Mouse (Mus musculus) frontal cortex, postnatal 14 days (tissue): Measurements from ENCODE around the gene Chchd1.

Experiments used
- DNase-seq, 2 experiments: peaks; one replicate each; pipeline ENCODE4 v3.0.0; 2022; ENCODE audit warnings: low spot score in 2 of 2

The Chchd1 gene

DNA sequence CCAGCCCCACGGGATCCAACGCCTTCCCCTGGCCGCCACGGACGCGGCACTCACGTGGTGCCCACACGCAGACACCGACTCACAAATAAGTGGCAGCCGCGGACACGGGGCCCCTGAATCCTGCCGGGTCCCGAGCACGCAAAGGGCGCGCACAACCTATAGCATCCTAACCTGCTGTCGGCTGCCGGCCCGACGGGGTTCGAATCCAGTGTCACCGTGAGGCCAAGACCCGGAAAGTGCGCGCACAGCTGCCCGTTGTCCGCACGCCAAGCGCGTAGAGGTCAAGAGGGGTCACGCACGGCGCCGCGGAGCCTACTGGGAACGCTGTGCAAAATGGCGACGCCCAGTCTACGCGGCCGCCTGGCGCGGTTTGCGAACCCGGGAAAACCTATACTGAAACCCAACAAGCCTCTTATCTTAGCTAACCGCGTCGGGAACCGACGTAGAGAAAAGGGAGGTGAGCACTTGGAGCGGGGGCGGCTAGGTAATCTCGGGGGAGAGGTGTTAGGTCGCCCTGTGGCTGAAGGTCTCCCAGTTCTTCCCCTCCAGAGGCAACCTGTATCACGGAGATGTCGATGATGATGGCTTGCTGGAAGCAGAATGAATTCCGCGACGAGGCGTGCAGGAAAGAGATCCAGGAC is at the start of gene Chchd1:
Chchd1 (plus strand) TSS at position 266 of the 641 bp plus-strand sequence.
- DNase-seq = peak; percentile 81 to 90

GRCm38 (mm10) chr14:20654690-20655421 is 48.0 kb upstream of the Chchd1 start:
- no peak for DNase-seq

GRCm38 (mm10) chr14:20655731-20656130 is 47.1 kb upstream of the Chchd1 start:
- no peak for DNase-seq

DNA sequence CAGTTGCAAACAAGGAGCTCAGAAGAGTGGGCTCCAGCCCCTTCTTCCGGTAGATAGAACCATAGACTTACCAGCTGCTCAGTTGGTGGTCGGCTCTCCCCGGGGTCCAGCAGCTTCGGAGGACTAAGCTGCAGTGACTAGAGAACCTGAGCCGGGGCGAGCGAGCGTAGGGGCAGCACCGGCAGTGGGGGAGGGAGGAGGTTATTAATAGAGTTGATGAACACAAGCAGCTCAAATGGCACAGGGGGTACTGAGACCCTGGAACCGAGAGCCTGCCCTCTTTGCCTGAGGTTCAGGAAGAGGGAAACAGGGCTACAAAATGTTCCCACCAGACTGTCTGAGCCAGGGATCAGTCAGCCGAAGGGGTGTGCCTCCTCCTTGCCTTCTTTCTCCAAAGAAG is 46.4 kb upstream of the Chchd1 start, which contains the start of gene Myoz1:
Myoz1 (minus strand) TSS at position 180 of the 400 bp plus-strand sequence.
- no peak for DNase-seq

DNA sequence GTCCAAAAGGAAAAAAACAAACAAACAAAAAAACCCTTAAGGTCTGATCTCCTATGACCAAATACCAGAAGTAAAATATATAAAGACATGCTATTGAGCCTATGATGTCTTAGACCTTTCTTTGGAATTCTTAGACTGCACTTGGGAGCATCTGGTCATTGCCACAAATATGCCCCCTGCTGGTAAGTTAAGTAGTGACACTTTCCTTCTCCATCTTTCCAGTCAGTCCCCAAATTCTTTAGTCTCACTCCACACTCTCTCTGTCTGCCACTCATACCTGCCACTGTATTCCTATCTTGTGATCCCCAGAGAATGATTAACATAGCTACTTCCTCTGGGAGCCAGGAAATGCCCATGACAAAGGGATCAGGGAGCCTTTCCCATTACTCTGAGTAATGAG is 44.5 kb upstream of the Chchd1 start:
- peak in 1 of 2 experiments; percentile 30 for DNase-seq

DNA sequence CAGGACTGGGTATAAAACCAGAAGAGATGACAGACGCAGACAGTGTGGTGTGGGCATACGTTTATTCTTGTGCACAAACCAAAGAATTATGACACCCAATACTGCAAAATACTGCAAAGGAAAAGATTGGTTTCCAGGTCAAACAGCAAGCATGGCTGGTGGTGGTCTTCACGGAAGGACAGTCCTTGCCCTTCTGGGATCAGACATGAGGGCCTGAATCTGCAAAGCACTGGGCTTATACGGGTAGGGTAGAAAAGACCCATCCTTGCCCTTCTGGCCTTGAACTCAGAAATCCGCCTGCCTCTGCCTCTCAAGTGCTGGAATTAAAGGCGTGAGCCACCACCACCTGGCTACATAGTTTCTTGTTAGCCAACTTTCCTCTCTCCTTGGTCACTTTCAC is 43.9 kb upstream of the Chchd1 start:
- DNase-seq = no peak

DNA sequence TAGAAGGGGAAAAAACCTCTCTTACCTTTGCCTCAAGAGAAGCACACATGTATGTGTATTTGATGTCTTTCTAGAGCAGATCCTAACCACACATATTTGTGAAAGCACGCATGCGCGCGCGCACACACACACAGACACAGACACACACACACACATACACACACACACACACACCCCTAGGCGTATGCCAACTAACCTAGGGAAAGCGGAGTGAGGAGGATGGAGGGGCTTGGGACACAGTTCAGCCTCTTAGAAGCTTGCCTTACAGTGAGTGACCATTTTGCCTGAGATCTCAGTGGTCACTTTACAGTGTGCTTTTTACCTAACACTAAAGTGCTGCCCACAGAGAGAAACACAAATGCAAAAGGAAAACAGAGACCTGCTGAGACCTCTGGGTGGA is 43.1 kb upstream of the Chchd1 start:
- DNase-seq = no peak

GRCm38 (mm10) chr14:20660827-20661660 is 41.8 kb upstream of the Chchd1 start:
- DNase-seq = peak; percentile 90 to 93

GRCm38 (mm10) chr14:20661661-20662331 is 41.0 kb upstream of the Chchd1 start:
- peak in 1 of 2 experiments; percentile 18 for DNase-seq

DNA sequence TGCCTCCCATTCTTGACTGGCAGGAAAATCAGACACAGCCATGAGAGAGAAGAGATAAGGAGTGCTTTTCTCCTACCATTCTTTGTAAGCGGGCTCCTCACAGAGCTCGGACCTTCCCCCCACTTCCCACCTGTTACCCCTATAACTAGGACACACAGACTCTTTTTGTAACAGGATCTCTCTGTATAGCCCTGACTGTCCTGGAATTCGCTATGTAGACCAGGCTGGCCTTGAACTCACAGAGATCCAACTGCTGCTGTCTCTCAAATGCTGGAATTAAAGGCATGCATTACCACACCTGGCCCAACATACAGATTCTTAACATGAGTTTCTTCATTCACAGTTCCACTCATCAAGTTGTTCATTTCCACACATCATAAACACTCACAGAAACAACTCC is 40.1 kb upstream of the Chchd1 start:
- DNase-seq = no peak

- DNase-seq = no peak
Measured at GRCm38 (mm10) chr14:20663601-20664000, 39.2 kb upstream of the Chchd1 start.

- no peak for DNase-seq
Measured at GRCm38 (mm10) chr14:20664436-20664835, 38.4 kb upstream of the Chchd1 start.

DNA sequence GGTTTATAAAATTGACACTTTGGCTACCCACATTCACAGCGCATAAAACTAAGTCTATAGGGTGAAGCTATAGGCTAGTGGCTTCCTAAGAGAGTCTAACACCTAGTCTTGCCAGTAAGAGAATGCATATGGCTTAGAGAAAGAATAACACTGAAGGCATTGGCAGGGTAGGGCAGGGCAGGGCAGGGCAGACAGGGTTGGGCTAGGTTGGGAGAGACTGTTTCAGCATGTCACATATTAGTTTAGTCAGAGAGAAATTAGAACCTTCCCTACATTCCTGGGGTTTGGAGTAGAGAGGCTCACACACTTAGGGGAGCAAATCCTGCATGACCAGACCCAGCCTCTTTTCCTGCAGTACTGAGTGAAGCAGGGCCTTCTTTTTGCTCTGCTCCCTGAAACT is 35.3 kb upstream of the Chchd1 start:
- no peak for DNase-seq

DNA sequence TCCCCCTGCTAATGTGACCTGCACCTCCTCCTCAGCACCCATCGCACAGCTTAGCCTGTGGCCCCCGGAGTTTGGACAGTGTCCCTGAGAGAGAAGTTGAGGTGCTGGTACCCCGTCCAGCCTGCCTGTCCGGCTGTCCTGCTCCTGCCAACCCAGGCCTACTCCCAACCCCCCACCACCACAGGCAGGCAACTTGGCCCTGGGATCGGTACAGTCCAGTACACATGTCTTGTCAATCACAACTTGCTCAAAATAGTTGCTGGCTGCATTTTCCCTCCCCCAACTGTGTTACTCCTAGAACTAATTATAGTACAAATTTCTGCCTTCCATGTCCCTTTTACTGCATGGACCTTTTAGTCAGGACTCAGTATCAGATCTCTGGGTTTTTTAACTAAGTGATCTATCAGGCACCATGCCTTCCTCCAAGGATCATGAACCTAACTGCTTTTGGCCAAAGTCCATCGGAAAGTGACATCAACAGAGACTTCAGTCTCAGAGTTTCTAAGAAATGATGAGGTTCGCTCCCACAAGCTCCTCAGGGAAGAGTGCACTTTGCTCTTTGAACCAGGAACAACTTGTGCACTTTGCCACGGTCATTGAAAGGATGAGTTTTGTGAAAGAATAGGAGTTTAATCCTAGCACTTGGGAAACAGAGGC is 34.5 kb upstream of the Chchd1 start, which contains the start of gene Synpo2l:
Synpo2l (minus strand) TSS at position 201 of the 657 bp plus-strand sequence.
- no peak for DNase-seq

GRCm38 (mm10) chr14:20672990-20673389 is 29.8 kb upstream of the Chchd1 start:
- DNase-seq = no peak

DNA sequence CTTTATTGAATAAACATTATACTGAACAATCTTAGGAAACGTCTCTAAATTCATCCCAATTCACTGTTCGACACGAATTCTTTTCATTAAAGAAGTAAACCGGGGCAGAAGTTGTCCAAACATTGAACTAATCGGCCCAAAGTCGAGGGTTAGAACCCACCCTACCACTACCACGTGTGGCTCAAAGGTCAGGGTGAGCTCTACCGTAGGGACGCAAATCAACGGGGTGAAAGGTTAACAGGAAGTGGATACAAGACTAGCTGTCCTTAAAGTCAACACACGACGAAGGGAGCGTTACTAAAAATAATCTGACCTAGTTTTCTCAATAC is 29.1 kb upstream of the Chchd1 start:
- no peak for DNase-seq

- peak; percentile 92 to 95 for DNase-seq
Measured at GRCm38 (mm10) chr14:20674064-20674833, 28.6 kb upstream of the Chchd1 start, which contains the start of gene Sec24c. TSS of gene Sec24c (plus strand) at chr14:20674308.

- no peak for DNase-seq
Measured at GRCm38 (mm10) chr14:20677906-20678305, 24.9 kb upstream of the Chchd1 start.

DNA sequence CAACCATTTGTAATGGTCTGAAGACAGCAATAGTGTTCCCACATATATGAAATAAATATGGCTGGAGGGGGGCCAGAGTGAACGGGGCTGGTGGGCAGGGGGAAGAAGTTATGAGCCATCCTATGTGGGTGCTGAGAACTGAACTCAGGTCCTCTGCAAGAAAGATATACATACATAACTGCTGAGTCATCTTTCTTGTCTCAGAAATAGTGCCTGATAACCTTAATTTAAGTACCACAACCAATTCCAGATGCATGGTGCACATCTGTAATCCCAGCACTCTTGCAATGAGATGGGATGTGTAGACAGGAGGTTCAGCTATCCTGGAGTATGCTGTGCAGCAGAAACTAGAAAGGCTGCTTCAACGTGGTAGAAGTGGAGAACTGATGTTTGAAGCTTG is 21.1 kb upstream of the Chchd1 start:
- no peak for DNase-seq

DNA sequence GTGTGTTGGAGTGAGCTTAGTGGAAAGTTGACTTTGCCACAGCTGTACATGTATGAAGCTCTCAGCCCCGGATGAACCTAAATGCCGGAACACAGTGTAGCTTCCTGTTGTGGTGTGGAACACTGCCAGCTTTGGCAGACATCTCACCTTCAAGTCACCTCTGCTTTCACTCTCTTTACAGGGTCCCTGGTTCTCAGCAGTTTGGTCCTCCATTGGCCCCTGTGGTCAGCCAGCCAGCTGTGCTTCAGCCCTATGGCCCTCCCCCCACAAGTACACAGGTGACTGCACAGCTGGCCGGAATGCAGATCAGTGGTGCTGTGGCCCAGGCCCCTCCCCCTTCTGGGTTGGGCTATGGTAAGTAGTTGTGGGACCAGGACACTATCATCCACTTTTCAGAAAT is 20.3 kb upstream of the Chchd1 start:
- DNase-seq = no peak
